Mouse (Mus musculus) heart, postnatal 0 days (tissue): ENCODE data around the gene Inafm2.

Experiments used
- CTCF ChIP-seq: IDR thresholded peaks from 2 replicates; pipeline ENCODE4 v1.5.1; 2016; ENCODE audit warnings: antibody characterized with exemption, control low read depth, low read depth
- EP300 ChIP-seq: IDR thresholded peaks from 2 replicates; pipeline ENCODE4 v1.6.1; 2016; ENCODE audit warnings: antibody characterized with exemption, low read depth

DNA sequence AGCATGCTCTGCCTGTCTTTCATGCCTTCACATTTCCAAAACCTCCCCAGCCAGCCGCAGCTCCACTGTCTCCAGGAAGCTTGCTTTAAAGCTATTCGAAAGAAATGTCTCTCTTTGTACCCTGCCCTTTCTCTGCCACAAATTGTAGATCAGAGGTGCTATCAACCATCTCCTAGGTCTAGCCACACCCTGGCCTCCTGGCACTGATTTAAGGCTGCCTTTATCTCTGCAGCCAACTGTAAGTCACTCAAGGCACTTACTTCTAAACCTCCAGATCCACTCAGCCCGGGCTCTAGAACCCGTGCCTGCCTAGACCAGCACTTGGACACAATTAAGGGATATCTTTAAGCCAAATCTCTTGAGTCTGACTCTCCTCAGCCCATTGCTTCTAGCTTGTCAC is 32.9 kb downstream of the Inafm2 start:
- no peak for TF ChIP-seq CTCF
- no peak for TF ChIP-seq EP300
